Mouse (Mus musculus): Measurements from ENCODE around the gene Sik3. TPM values are rescaled to one million over a fixed set of nuclear protein-coding genes. Genes with fewer than 3 reads are reported as not detected.
"Not testable (repeated sequence)": the region's sequence is repeated elsewhere in the genome, so short reads cannot be mapped to it uniquely, and the experiment has no call there.

The Sik3 gene
- polyA plus RNA-seq, 1 experiment from 2014 or later: 5.6 TPM

GRCm38 (mm10) chr9:46150890-46151703 is 138.5 kb downstream of the Sik3 start:
- no peak for ATAC-seq (ENCODE audit: low FRiP score)
- no peak overlapping the region for H3K4me2 ChIP-seq
- H3K4me3 ChIP-seq: no peak overlapping the region
- no peak overlapping the region for H3K9ac ChIP-seq
- no peaks in the 10 kb centered on the region for H3K9me3 ChIP-seq
- whole genome bisulfite sequencing: 83% methylated on average over 2 of the region's 2 CpGs
- no peak overlapping the region for H3K27ac ChIP-seq
- H3K27me3 ChIP-seq: no peaks in the 10 kb centered on the region
- peaks cover 24% of the 10 kb centered on the region for H3K4me1 ChIP-seq (replicated peaks)
- no peaks in the 10 kb centered on the region for H3K36me3 ChIP-seq

- peaks cover 22% of the 10 kb centered on the region for H3K4me1 ChIP-seq (replicated peaks)
- WGBS: 88% methylated on average over 6 of the region's 6 CpGs
- H3K4me3 ChIP-seq: no peak overlapping the region
Measured at GRCm38 (mm10) chr9:46151704-46152040, 139.1 kb downstream of the Sik3 start.

GRCm38 (mm10) chr9:46152067-46153015 is 139.7 kb downstream of the Sik3 start:
- Histone ChIP-seq H3K27me3 (no peaks in the 10 kb centered on the region), H3K27ac (no peak overlapping the region), H3K9ac (no peak overlapping the region), H3K9me3 (no peaks in the 10 kb centered on the region), H3K4me3 (no peak overlapping the region), H3K36me3 (no peaks in the 10 kb centered on the region), H3K4me2 (no peak overlapping the region), H3K4me1 (replicated peaks) (peaks cover 22% of the 10 kb centered on the region; the same call in 1 of the 2 replicates)
- no peak for ATAC-seq (ENCODE audit: low FRiP score)
- 79% methylated on average over 8 of the region's 8 CpGs for WGBS

More at GRCm38 (mm10) chr9:46151704-46152040, 139.1 kb downstream of the Sik3 start:
- Histone ChIP-seq H3K36me3 (no peaks in the 10 kb centered on the region), H3K9me3 (no peaks in the 10 kb centered on the region), H3K27ac (no peak overlapping the region), H3K27me3 (no peaks in the 10 kb centered on the region), H3K9ac (no peak overlapping the region), H3K4me2 (no peak overlapping the region)
- no peak for ATAC-seq (ENCODE audit: low FRiP score)

GRCm38 (mm10) chr9:46154469-46154868 is 141.8 kb downstream of the Sik3 start:
- Histone ChIP-seq H3K9ac (no peak overlapping the region), H3K4me1 (replicated peaks) (peaks cover 22% of the 10 kb centered on the region; the same call in 1 of the 2 replicates), H3K9me3 (no peaks in the 10 kb centered on the region), H3K27ac (no peak overlapping the region), H3K4me2 (no peak overlapping the region), H3K36me3 (no peaks in the 10 kb centered on the region), H3K4me3 (no peak overlapping the region), H3K27me3 (no peaks in the 10 kb centered on the region)
- 82% methylated on average over 2 of the region's 2 CpGs for WGBS
- ATAC-seq (ENCODE audit: low FRiP score): no peak

- Histone ChIP-seq H3K4me3 (no peak overlapping the region), H3K36me3 (no peaks in the 10 kb centered on the region), H3K27me3 (no peaks in the 10 kb centered on the region), H3K4me2 (no peak overlapping the region), H3K4me1 (replicated peaks) (peaks cover 22% of the 10 kb centered on the region; the same call in 1 of the 2 replicates), H3K9me3 (no peaks in the 10 kb centered on the region), H3K27ac (no peak overlapping the region), H3K9ac (no peak overlapping the region)
- 84% methylated on average over 4 of the region's 4 CpGs for WGBS
- no peak for ATAC-seq (ENCODE audit: low FRiP score)
Measured at GRCm38 (mm10) chr9:46155026-46155425, 142.4 kb downstream of the Sik3 start.

GRCm38 (mm10) chr9:46155818-46156217 is 143.2 kb downstream of the Sik3 start:
- not testable (repeated sequence) for H3K4me2 ChIP-seq; H3K27me3 ChIP-seq; H3K4me3 ChIP-seq; H3K27ac ChIP-seq; H3K9ac ChIP-seq; ATAC-seq (ENCODE audit: low FRiP score); H3K36me3 ChIP-seq; H3K9me3 ChIP-seq
- over 99% methylated on average over 8 of the region's 8 CpGs for WGBS
- H3K4me1 ChIP-seq (replicated peaks): peaks cover 22% of the 10 kb centered on the region; the same call in 1 of the 2 replicates

- WGBS: 23% methylated on average over 4 of the region's 4 CpGs
- ATAC-seq (ENCODE audit: low FRiP score): 0 out of 2 replicates have a peak, but pooled peaks have one; percentile 43
- H3K9ac ChIP-seq: no peak overlapping the region
Measured at GRCm38 (mm10) chr9:46156711-46157110, 144.1 kb downstream of the Sik3 start.

GRCm38 (mm10) chr9:46158273-46158813 is 145.7 kb downstream of the Sik3 start:
- no peak overlapping the region for H3K27ac ChIP-seq
- H3K36me3 ChIP-seq: no peaks in the 10 kb centered on the region
- no peaks in the 10 kb centered on the region for H3K27me3 ChIP-seq
- WGBS: 78% methylated on average over 4 of the region's 4 CpGs
- 0 out of 2 replicates have a peak, but pooled peaks cover 7% of the 10 kb centered on the region for H3K4me1 ChIP-seq (replicated peaks)
- no peak for ATAC-seq (ENCODE audit: low FRiP score)
- H3K9ac ChIP-seq: no peak overlapping the region
- H3K4me2 ChIP-seq: no peak overlapping the region
- H3K9me3 ChIP-seq: no peaks in the 10 kb centered on the region
- H3K4me3 ChIP-seq: no peak overlapping the region

More at GRCm38 (mm10) chr9:46156711-46157110, 144.1 kb downstream of the Sik3 start:
- H3K4me2 ChIP-seq: no peak overlapping the region
- H3K9me3 ChIP-seq: no peaks in the 10 kb centered on the region
- H3K4me3 ChIP-seq: no peak overlapping the region
- peaks cover 13% of the 10 kb centered on the region; the same call in 1 of the 2 replicates for H3K4me1 ChIP-seq (replicated peaks)
- H3K27ac ChIP-seq: no peak overlapping the region
- no peaks in the 10 kb centered on the region for H3K27me3 ChIP-seq
- no peaks in the 10 kb centered on the region for H3K36me3 ChIP-seq

- no peak overlapping the region for H3K4me2 ChIP-seq
- H3K4me1 ChIP-seq (replicated peaks): no peaks in the 10 kb centered on the region
- no peak for ATAC-seq (ENCODE audit: low FRiP score)
- H3K4me3 ChIP-seq: no peak overlapping the region
- no peak overlapping the region for H3K27ac ChIP-seq
- H3K36me3 ChIP-seq: no peaks in the 10 kb centered on the region
- WGBS: 86% methylated on average over 8 of the region's 8 CpGs
- no peaks in the 10 kb centered on the region for H3K9me3 ChIP-seq
- no peaks in the 10 kb centered on the region for H3K27me3 ChIP-seq
- H3K9ac ChIP-seq: no peak overlapping the region
Measured at GRCm38 (mm10) chr9:46163430-46163829, 150.8 kb downstream of the Sik3 start.

- no peak overlapping the region for H3K4me2 ChIP-seq
- no peak overlapping the region for H3K4me3 ChIP-seq
- H3K36me3 ChIP-seq: no peaks in the 10 kb centered on the region
- H3K27ac ChIP-seq: no peak overlapping the region
- no peaks in the 10 kb centered on the region for H3K9me3 ChIP-seq
- H3K4me1 ChIP-seq (replicated peaks): no peaks in the 10 kb centered on the region
- no peaks in the 10 kb centered on the region for H3K27me3 ChIP-seq
- H3K9ac ChIP-seq: no peak overlapping the region
- no peak for ATAC-seq (ENCODE audit: low FRiP score)
- 93% methylated on average over 4 of the region's 4 CpGs for WGBS
Measured at GRCm38 (mm10) chr9:46168802-46169201, 156.2 kb downstream of the Sik3 start.

GRCm38 (mm10) chr9:46172251-46172650 is 159.6 kb downstream of the Sik3 start:
- Histone ChIP-seq H3K27ac (no peak overlapping the region), H3K36me3 (no peaks in the 10 kb centered on the region), H3K4me3 (no peak overlapping the region), H3K27me3 (no peaks in the 10 kb centered on the region), H3K9ac (no peak overlapping the region), H3K9me3 (no peaks in the 10 kb centered on the region), H3K4me1 (replicated peaks) (no peaks in the 10 kb centered on the region), H3K4me2 (no peak overlapping the region)
- 82% methylated on average over 2 of the region's 2 CpGs for WGBS
- no peak for ATAC-seq (ENCODE audit: low FRiP score)

GRCm38 (mm10) chr9:46172953-46173352 is 160.3 kb downstream of the Sik3 start:
- Histone ChIP-seq H3K4me2 (no peak overlapping the region), H3K36me3 (peaks cover 4% of the 10 kb centered on the region), H3K9ac (no peak overlapping the region), H3K4me1 (replicated peaks) (no peaks in the 10 kb centered on the region), H3K27ac (no peak overlapping the region), H3K4me3 (no peak overlapping the region), H3K27me3 (no peaks in the 10 kb centered on the region), H3K9me3 (no peaks in the 10 kb centered on the region)
- 65% methylated on average over 2 of the region's 2 CpGs for WGBS
- ATAC-seq (ENCODE audit: low FRiP score): no peak
